Mouse (Mus musculus) kidney, adult 18-20 months (tissue): Measurements from ENCODE around the gene Coa6.
"Not testable (repeated sequence)": the region's sequence is repeated elsewhere in the genome, so short reads cannot be mapped to it uniquely, and the experiment has no call there.

ENCODE experiments used
- DNase-seq: peaks from one replicate; pipeline ENCODE4 v3.0.0; 2021

Coa6 gene

DNA sequence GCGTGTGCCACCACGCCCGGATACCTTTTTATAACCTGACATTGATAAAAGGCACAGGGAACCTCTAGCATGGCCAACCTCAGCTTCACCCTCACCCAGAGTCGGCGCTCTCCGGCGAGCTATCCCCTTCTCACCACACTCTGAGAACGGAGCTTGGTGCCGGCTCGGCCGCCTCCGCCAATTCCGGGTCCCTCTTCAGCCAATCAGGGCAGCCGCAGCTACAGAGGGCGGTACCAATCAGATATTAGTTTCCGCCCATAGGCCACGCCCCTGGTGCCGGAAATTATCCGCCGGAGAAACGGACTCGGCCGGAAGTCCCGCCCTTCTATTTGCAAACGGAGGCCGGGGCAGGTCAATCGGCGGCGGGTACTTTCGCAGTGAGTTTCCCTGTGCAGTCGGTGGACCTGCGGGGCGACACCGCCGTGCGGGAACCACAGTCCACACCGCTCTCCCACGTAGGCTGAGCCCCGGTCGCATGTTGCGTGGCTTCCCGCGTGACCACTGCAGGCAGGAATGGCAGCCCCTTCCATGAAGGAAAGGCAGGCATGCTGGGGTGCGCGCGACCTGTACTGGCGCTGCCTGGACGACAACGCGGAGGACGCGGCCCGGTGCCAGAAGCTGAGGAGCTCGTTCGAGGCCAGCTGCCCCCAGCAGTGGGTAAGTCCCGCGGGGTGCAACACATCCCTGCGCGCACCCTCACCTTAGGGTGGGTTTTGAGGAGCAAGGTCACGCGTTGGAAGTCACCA is at the start of gene Coa6:
Gene Coa6, plus strand, starts transcription at position 342 of the 746 bp plus-strand sequence.
- DNase-seq: peak; percentile 99

DNA sequence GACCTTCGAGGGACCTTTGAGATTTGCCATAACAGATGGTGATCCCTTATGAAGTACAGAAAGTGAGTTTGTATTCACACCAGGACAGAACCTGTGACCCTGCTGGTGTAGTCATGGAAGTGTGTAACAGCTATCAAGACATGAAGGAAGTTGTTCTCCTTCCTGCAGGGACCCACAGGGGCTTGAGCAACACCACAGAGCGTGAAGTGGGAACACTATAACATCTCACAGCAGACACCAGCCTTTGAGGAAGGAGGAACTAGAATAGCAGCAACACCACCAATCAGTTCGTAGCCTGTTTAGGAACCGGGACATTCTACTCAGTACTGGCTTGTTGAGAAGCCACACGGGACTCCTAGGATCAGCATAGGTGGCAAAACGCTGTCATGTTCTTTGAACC is 42.7 kb upstream of the Coa6 start:
- DNase-seq: no peak

DNA sequence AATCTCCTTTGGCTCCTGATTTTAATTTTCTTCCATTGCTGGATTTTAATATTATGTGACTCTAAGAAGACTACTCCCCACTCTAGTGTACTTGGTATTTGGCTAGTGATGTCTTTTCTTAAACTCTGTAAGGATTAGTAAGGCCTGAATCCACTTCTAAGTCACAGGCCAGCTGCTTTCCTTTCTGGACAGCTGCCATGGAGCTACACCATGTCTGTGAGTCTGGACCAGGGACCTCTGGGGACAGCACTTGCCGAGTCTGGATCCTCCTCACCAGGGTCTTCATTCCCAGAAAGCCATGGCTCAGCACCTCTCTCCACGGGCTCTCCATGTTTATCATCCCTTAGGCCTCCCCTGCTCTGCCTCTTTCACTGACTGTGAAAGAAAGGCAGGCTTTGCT is 42.2 kb upstream of the Coa6 start:
- DNase-seq: no peak

DNA sequence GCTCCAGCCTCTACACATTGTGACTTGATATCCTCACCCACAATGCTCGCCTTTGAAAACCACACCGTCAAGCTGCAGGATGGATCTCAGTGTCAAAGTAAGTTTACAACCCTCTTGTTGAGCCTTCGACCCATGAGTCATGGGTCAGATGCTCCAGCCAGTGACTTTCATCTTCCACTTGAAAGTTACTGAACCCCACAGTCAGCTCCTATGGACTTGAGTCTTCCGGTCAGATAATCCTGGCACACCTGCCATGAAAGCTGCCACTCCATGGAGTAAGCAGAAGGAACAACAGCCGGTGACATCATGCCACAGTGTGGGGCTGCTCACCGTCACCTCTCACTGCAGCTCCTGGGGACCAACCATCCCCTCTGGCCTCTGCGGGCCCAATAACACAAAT is 41.0 kb upstream of the Coa6 start:
- no peak for DNase-seq

DNA sequence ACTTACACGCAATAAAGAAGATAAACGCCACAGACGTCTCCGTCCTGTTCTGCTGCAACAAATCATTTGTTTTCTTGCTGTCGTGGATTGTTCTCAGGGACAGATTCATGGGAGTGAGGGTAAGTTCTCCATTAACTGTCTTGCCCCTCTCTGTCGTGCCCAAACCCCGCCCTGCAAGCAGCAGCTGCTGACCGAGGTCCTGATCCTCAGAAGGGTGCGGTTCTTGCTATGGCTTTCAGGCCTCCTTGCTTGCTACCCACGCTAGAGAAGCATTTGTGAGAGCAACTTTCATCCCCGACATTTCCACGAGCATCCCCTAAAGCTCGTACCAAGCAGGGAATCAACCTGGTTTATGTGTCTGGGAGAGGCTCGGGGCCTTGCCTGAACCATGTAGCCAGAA is 40.1 kb upstream of the Coa6 start:
- no peak for DNase-seq

DNA sequence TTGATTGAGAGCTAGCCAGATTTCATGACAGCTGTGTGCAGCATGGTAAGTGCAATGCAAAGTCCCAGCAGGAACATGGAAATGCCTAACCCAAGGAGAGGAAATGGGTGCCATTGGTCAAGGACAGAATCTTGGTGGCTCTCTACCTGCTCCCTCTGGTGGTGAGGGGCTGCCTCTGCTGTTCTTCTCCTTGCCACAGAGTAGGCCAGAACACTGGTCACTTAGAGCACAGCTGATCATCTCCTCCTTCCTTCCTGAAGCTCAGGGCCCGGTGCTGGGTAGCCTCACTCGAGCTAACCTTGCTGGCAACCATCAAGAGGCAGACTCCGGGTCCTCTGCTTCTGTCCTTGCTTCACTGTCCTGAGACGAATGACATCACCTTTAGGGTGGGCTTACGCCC is 39.6 kb upstream of the Coa6 start:
- peak; percentile 49 for DNase-seq

DNA sequence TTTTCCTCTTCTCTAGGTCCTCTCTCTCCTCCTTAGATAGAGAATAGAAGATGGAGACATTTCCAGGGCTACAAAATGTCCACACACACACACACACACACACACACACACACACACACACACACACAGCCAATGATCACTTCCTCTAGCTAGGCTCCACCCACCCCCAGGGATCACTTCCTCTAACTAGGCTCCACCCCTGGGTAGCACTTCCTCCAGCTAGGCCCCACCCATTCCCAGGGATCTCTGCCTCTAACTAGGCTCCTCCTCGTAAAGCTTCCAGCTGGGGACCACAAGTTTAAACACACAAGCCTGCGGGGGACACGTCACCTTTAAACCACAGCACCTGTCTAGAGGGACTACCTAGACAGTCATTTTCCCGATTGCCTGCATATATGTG is 34.7 kb upstream of the Coa6 start:
- DNase-seq: no peak

DNA sequence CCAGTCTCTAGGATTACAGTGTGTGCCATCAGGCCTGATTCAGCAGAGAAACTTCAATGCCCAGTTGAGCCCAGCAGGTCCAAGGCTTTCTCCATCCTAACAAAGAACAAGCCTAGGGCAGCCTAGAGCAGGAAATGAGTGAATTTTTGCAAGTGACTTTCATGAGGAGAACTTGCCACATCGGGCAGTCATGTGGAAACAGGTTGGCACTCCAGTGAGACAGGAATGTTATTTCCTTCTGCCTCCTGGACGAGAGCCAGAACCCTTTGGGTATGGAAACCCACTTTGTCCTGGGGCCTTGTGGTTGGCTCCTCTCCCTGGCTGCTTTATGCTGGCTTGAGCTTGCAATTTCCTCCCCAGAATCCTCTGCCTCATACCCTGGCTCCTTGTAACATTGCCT is 30.8 kb upstream of the Coa6 start:
- peak; percentile 62 for DNase-seq

DNA sequence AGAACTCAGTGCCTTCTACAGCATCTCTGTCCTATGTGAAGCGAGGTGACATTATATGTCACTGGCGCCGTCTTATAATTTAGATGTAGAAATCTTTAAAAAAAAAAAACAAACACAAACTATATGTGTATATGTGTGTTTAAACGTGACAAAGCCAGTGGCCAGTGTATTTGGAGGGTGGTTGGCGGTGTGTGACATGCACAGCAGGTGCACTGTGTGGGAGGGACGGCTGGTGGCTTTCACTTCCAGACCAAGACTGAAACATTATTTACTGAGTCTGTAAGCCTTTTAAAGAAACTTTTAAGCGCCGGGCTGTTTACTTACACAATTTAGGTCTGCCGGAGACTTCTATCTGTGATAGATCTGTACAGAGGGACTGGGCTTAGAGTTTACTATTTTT is 26.9 kb upstream of the Coa6 start:
- DNase-seq: no peak

DNA sequence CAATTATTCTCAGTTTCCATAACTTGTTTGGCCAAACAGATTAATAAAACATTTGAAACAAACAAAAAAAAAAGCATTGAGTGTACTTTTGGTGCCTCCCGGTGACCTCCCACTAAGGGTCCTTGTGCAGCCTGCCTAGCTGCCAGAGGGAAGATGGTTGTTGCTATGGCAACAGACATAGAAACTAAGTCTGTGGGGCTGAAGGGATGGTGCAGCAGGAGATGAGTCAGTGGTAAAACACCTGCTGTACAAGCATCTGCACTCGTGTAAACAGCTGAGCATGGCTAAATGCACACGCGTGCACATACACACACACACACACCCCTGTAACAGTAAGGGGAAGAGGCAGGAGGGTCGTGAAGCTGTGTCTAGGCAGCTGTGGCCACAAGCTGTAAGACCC is 26.4 kb upstream of the Coa6 start:
- no peak for DNase-seq

DNA sequence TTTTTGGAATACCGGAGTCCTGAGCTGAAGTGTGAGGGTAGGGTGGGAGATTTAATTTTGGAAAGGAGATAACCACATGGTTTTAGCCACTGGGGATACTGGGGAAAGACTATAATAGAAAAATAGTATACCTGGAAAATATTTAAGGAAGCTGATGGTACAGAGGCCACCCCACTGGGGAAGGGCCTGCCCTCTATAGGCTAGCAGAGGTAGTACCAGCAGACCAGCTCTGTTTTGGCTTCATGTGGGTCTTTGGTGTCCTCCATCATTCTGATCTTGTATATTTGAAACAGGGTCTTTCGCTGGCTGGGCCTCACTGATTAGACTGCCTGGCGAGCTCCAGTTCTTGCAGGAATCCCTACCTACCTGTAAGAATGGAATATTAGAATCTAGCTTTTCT is 24.0 kb upstream of the Coa6 start:
- peak; percentile 16 for DNase-seq

DNA sequence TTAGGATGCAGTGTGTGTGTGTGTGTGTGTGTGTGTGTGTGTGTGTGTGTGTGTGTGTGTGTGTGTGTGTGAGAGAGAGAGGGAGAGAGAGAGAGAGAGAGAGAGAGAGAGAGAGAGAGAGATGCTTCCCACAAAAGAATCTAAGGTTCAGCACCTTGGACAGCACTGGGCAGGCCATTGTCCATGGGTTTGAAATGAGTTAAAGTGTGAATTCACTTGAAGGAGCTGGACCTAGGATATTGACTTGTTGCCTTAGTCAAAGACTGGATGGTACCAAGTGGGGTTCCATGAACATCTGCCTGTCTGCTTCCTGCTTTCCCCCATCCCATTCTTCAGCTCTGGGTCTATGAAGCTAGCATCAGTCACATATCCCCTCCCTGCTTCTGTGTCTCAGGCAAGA is 17.8 kb upstream of the Coa6 start:
- DNase-seq: not testable (repeated sequence)

DNA sequence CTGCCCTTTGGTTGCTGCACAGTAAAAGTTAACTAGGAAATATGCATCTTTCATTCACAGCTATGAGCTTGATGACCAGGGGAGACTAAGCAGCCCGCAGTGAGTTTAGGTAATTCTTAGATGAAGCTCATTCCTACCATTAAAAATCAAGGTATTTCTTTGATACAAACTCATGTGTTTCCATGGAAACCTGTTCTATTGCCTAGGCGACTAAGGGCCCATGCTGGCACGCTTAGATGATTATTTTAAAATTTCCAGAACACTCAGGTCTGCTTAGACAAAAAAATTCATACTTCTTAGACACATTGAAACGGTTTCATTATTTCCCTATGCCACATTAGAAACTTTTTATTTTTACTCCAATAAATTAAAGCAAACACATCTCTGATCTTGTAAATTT is 17.3 kb upstream of the Coa6 start:
- no peak for DNase-seq

DNA sequence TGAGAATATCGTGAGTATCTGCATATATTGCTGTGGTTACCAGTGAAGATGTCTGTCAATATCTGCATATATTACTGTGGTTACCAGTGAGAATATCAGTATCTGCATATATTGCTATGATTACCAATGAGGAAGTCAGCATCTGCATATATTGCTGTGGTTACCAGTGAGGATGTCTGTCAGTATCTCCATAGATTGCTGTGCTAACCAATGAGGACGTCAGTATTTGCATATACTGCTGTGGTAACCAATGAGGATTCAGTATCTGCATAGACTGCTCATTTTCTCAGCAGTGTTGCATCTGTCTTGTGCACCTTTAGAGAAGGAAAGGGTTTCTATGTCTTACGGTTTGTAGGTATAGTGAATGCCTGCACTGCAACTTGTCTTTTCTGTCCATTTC is 1.5 kb upstream of the Coa6 start:
- DNase-seq: no peak

DNA sequence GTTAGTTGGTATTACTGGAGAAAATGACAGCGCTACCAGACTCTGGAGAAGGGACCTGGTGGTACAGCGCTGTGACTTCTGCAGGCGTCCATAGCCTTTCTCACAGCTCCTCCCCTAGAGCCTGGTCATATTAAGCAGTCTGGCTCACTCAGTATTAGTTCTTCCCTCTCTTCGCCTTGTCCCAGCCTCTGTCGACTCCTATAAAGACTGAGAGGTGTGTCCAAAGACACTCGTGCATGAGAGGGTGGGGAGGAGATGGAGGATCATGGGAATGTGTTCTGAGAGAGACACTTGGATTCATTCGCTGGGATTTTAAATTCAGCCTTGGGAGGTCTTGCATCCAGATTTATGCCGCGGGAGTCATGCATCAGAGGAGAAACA is 595 bp downstream of the Coa6 start:
- DNase-seq: peak; percentile 49

DNA sequence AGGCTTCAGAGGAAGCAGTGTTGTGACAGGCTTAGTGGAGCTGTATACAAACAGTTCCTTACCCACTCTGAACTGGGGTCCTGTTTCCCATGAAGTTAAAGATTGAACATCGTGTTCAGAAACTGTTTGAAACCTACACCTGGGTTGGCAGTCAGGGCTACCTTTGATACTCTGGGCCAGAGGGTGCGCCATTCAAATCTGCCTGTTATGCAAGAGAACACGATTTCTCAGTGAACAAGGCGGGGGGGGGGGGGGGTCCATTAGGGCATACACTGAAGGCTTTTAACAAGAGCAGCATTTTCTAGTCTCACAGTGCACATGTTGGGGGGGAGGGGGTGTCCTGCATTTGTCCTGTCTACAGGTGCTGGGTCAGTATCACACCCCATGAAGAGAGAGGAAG is 1.8 kb downstream of the Coa6 start:
- DNase-seq: peak; percentile 27

DNA sequence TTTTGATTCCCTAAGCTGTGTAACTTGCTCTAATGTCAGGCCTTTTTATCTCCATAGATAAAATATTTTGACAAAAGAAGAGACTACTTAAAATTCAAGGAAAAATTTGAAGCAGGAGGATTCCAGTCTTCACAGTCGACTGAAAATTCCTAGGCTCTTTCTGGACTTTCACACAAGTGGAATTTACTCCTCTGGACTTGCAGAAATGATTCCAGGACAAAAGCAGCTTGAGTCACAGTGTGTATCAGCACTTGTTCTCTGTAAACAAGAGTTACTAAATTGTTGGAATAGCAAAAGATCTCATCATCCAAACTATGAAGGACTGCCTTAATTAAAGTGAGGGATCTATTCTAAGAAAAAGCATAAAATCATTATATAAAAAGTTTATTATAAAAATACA is 2.6 kb downstream of the Coa6 start:
- DNase-seq: no peak

DNA sequence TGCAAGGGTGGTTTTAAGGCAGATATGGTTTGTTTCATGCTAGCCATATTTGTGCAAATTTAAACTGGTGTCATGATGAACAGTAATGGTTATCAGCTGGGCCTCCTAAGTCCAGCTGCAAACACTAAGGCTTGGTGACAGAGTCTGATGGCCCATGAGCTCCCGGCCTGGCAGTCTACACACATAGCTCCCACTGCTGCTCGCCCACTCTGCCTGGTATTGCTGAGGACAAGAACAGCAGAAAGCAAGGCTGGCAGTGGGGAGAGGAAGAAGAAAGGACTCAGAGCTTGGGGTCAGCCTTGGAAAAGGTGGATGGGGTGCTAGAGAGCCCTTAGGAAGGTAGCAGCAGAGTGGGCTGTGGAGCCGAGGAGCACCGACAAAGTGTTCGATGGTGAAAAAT is 7.3 kb downstream of the Coa6 start:
- DNase-seq: no peak

DNA sequence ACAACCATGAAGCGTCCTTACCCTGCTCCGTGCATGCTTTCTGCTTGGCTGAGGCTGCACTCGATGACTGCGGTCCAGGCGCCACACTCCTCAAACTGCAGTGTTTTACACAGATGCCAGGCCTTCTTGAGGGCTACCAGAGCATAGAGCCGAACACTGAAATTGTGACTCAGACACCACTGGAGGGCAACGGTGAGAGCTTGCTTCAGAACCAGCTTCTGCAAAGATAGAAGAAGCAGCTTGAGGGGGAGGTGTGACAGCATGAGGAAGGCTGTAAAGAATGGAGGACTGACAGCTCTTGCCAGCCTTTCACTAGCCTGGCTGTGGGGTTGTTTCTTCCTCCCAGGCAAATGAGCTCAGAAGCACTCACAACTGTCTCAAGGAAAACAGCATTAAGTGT is 11.5 kb downstream of the Coa6 start:
- DNase-seq: no peak

DNA sequence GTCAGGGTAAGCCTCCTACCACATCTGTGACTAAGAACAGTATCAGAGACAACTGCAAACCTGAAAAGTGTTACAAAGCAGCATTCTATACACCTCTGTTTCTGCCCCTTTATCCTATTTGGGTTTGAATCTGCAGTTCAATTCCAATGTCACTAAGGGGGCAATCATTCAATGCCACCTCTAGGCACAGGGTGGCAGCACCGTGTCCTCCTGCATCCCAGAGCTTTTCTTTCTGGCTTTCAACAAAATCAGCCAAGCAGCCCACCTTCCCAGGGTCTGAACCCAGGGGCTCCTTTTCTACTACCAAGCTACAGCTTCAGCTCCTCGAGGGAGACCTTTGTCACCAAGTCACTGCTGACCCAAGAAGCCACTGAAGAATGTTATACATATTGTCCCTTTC is 16.6 kb downstream of the Coa6 start:
- DNase-seq: no peak

DNA sequence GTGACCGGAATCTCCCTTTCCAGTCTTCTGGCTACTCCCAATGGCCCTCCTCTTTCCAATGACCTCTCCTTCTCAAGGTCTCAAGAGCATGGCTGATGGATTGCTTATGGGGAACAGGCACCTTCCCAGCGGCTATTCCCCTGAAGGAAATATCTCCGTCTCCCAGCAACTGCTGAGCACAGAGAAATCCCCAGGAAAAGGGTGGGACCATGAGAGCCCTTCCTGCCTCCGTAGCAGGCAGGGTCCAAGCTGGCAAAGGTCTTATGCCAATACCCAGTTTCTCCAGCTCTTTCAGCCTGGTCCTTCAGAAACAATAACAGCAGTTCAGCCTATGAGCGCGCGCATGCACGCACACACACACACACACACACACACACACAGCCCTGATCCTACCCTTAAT is 28.8 kb downstream of the Coa6 start:
- no peak for DNase-seq

DNA sequence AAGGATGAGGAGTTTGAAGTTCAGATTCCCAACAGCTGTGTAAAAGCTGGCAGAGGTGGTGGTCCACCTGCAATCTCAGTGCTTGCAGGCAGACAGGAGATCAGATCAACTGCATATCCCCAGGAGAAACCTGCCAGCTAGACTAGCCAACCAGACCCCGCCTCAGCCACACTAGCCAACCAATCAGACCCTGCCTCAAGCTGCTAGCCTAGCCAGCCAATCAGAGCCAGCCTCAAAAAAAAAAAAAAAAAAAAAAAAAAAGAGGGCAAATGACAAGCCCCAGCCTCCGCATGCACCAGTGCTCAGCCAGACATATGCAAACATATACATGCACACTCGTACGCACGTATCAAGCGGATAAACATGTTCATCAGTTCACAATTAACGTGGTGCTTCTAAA is 33.1 kb downstream of the Coa6 start:
- no peak for DNase-seq

DNA sequence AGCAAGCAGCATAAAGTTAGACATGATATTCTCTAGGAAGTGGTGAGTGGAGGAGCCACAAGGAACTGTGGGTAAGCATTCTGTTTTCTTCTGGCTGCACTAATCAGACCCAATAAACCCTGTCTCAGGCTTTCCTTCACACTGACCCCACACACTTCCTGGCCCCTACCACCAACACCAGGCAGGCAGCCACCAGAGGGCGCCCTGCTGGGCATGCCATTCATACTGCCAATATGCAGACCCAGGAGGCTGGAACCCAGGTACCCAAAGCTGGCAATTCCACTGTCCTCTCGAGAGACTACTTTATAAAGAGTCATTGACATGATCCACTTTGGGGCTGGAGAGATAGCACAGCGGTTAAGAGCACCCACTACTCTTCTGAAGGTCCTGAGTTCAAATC is 38.0 kb downstream of the Coa6 start:
- peak; percentile 64 for DNase-seq

DNA sequence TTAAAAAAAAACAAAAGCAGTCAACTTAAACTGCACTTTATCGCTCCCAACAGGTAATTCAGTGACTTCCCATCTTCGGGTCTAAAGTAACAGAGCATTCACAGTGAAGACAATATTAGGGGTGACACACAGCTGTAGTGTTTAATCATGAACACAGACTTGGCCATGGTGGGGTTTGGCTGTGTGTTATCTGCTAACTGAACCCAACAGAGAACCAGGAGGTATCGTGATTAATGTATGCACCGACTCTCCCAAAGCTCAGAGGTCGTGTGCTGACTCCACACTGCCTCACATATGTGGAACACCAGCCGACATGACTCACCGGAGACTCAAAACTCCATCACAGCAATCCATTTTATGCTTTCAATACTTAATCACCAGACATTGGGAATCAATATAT is 39.4 kb downstream of the Coa6 start:
- DNase-seq: no peak

DNA sequence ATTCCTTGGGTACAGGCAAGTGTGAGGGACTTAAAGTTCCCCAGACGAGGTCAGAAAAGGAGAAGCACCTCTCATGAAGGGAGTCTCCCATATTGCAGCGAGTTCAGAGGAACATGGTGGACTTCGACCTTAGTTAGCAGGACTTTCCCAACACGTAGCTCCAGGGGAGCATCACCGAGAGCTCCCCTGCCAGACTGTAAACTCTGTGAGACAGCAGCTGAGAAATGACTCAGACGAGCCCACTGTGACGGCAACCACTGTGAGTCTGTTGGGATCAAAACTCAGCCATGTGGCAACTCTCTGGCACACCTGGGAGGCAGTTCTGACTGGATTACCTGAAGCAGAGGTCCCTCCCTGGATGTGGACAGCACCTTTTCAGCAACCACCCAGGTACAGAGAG is 41.8 kb downstream of the Coa6 start:
- DNase-seq: no peak
